Mouse (Mus musculus): ENCODE data around the gene Ppp1r3e.

DNA sequence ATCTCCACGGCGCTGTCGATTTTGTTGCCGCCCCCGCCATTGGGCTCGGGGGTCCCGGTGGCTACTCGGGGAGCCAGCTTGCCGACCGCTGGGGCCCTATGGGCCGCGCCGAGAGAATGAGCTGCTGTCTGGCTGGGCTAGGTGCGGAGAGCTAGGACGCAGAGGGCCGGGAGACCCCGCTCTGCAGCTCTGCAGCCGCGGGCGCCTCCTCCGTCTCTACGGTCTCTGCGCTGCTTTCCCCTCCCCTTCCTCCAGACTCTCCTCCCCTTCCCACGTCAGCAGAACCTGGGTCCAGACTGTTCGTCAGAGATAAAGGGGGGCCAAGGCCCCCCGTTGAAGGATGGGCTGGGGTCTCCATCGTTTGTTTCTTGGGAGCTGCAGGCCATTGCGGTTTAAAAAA, 35.5 kb upstream of the Ppp1r3e start, which contains the start of gene Slc22a17:
- TF ChIP-seq CTCF (conservative IDR thresholded peaks at IDR 0.05 in 1 of 2, IDR thresholded peaks at IDR 0.05 in 1 of 2; ENCODE audit: low read depth in 2 of 2, low read length in 2 of 2) (no peak), POLR2A (IDR thresholded peaks at IDR 0.05; ENCODE audit: low read depth, low read length) (peak; percentile 58), UBTF (IDR thresholded peaks at IDR 0.05; ENCODE audit: low read depth, low read length) (no peak), BHLHE40 (IDR thresholded peaks at IDR 0.05; ENCODE audit: low read depth, low read length) (no peak), MAZ (IDR thresholded peaks at IDR 0.05; ENCODE audit: low read depth, low read length) (no peak), CHD2 (IDR thresholded peaks at IDR 0.05; ENCODE audit: low read length) (no peak), MAX (IDR thresholded peaks at IDR 0.05; ENCODE audit: low read length) (no peak), POLR2AphosphoS2 (IDR thresholded peaks at IDR 0.05; ENCODE audit: low read depth, low read length) (no peak), ZNF384 (IDR thresholded peaks at IDR 0.05; ENCODE audit: low read depth, low read length) (no peak), NELFE (IDR thresholded peaks at IDR 0.05; ENCODE audit: low read depth, low read length) (no peak), ZKSCAN1 (IDR thresholded peaks at IDR 0.05; ENCODE audit: borderline replicate concordance, low read depth, low read length) (no peak), TBP (conservative IDR thresholded peaks at IDR 0.05; ENCODE audit: low read depth, low read length) (no peak)
